Mouse (Mus musculus) stomach, embryonic 15.5 days (tissue): ENCODE measurements around the gene Hyal1. TPM values are rescaled to one million over a fixed set of nuclear protein-coding genes. Genes with fewer than 3 reads are reported as not detected.
A peak's percentile ranks its signal among the peaks of the same experiment; 100 is the strongest.
"Not testable (repeated sequence)": the region's sequence is repeated elsewhere in the genome, so short reads cannot be mapped to it uniquely, and the experiment has no call there.

Source experiments
- ATAC-seq: fragments of 200-750 bp; cut with Nextera tagmentation; 2 replicates; pipeline ENCODE4 v1.8.0; 2017; ENCODE audit warnings: low read depth, moderate number of reproducible peaks, moderate TSS enrichment; ENCODE audit not compliant: insufficient read depth, low FRiP score
- H3K27ac ChIP-seq: fragments of 300-500 bp; sonication (generic); 2 replicates; pipeline ENCODE4 v1.5.1; 2015; ENCODE audit warnings: mild to moderate bottlenecking, inconsistent platforms
- H3K27me3 ChIP-seq: fragments of 300-500 bp; sonication (generic); replicated peaks from 2 replicates; pipeline ENCODE4 v1.6.1; 2015; ENCODE audit warnings: inconsistent platforms
- H3K36me3 ChIP-seq: fragments of 300-500 bp; sonication (generic); 2 replicates; pipeline ENCODE4 v1.6.1; 2015; ENCODE audit warnings: inconsistent platforms
- H3K4me1 ChIP-seq: fragments of 300-500 bp; sonication (generic); 2 replicates; pipeline ENCODE4 v1.6.1; 2015; ENCODE audit warnings: inconsistent platforms
- H3K4me2 ChIP-seq: fragments of 300-500 bp; sonication (generic); 2 replicates; pipeline ENCODE4 v1.6.1; 2015; ENCODE audit warnings: mild to moderate bottlenecking, inconsistent platforms
- H3K4me3 ChIP-seq: fragments of 300-500 bp; sonication (generic); replicated peaks from 2 replicates; pipeline ENCODE4 v1.5.1; 2015; ENCODE audit warnings: inconsistent platforms
- H3K9ac ChIP-seq: fragments of 300-500 bp; sonication (generic); 2 replicates; pipeline ENCODE4 v1.6.1; 2015; ENCODE audit warnings: inconsistent platforms
- H3K9me3 ChIP-seq: fragments of 300-500 bp; sonication (generic); 2 replicates; pipeline ENCODE4 v1.6.1; 2016; ENCODE audit warnings: inconsistent platforms
- WGBS: fragments of 180-500 bp; shearing (Covaris S2); methylation state at CpG from one replicate; pipeline ENCODE4 v1.1.7; 2015; 5-methylcytosine and 5-hydroxymethylcytosine counted together
- polyA plus RNA-seq: library from polyadenylated mRNA; unstranded; fragments of >200 nt; fragmentation: Nextera tagmentation; extraction: Ambion mirVana; gene quantifications from 2 replicates; pipeline ENCODE4 v1.2.1, GENCODE M21; 2015

The Hyal1 gene
- polyA plus RNA-seq, 1 experiment from 2014 or later, result 10.8 TPM

- peak overlapping the region; percentile 95 for H3K4me2 ChIP-seq
- H3K9me3 ChIP-seq, result no peaks in the 10 kb centered on the region
- WGBS, result 15% methylated on average over 8 of the region's 8 CpGs
- no peak for ATAC-seq
- H3K27me3 ChIP-seq, result no peaks in the 10 kb centered on the region
- H3K9ac ChIP-seq, result peak overlapping the region; percentile 57
- peak overlapping the region; percentile 55 for H3K4me3 ChIP-seq
- H3K36me3 ChIP-seq, result no peaks in the 10 kb centered on the region
- H3K4me1 ChIP-seq, result peaks cover 61% of the 10 kb centered on the region
- peak overlapping the region; percentile 82 for H3K27ac ChIP-seq
Observed at GRCm38 (mm10) chr9:107551890-107552355, 24.8 kb upstream of the Hyal1 start.

- no peaks in the 10 kb centered on the region for H3K9me3 ChIP-seq
- peaks cover 5% of the 10 kb centered on the region for H3K36me3 ChIP-seq
- ATAC-seq, result no peak
- WGBS, result 76% methylated on average over 5 of the region's 5 CpGs
- H3K4me1 ChIP-seq, result peaks cover 57% of the 10 kb centered on the region
- no peaks in the 10 kb centered on the region for H3K27me3 ChIP-seq
- H3K4me2 ChIP-seq, result peak overlapping the region; percentile 95
- H3K9ac ChIP-seq, result no peak overlapping the region
- H3K27ac ChIP-seq, result peak overlapping the region; percentile 82; the same call in 1 of the 2 replicates
- H3K4me3 ChIP-seq, result peak overlapping the region; percentile 55
Observed at GRCm38 (mm10) chr9:107552690-107553393, 23.9 kb upstream of the Hyal1 start.

- Histone ChIP-seq H3K36me3 (peaks cover 14% of the 10 kb centered on the region), H3K4me3 (peak overlapping the region; percentile 63), H3K4me1 (peaks cover 57% of the 10 kb centered on the region), H3K4me2 (peak overlapping the region; percentile 95), H3K9me3 (no peaks in the 10 kb centered on the region), H3K27ac (peak overlapping the region; percentile 82), H3K9ac (peak overlapping the region; percentile 42; the same call in 1 of the 2 replicates), H3K27me3 (no peaks in the 10 kb centered on the region)
- 6% methylated on average over 37 of the region's 37 CpGs for WGBS
- ATAC-seq, result peak; percentile 20
Observed at GRCm38 (mm10) chr9:107553541-107554318, 23.0 kb upstream of the Hyal1 start.

GRCm38 (mm10) chr9:107554319-107554825 is 22.4 kb upstream of the Hyal1 start:
- Histone ChIP-seq H3K27ac (peak overlapping the region; percentile 94), H3K4me1 (peaks cover 57% of the 10 kb centered on the region), H3K4me3 (peak overlapping the region; percentile 63), H3K27me3 (no peaks in the 10 kb centered on the region), H3K36me3 (peaks cover 20% of the 10 kb centered on the region), H3K9me3 (no peaks in the 10 kb centered on the region), H3K4me2 (peak overlapping the region; percentile 95), H3K9ac (peak overlapping the region; percentile 79)
- under 1% methylated on average over 53 of the region's 53 CpGs for WGBS
- peak; percentile 88 for ATAC-seq

GRCm38 (mm10) chr9:107555031-107555457 is 21.7 kb upstream of the Hyal1 start:
- Histone ChIP-seq H3K9ac (peak overlapping the region; percentile 79), H3K4me1 (peaks cover 55% of the 10 kb centered on the region), H3K36me3 (peaks cover 27% of the 10 kb centered on the region), H3K4me3 (peak overlapping the region; percentile 63), H3K4me2 (peak overlapping the region; percentile 72), H3K9me3 (no peaks in the 10 kb centered on the region), H3K27ac (peak overlapping the region; percentile 94), H3K27me3 (no peaks in the 10 kb centered on the region)
- 0% methylated on average over 23 of the region's 23 CpGs for whole genome bisulfite sequencing
- peak; percentile 7 for ATAC-seq

GRCm38 (mm10) chr9:107555701-107556100 is 21.0 kb upstream of the Hyal1 start:
- Histone ChIP-seq H3K9me3 (no peaks in the 10 kb centered on the region), H3K9ac (peak overlapping the region; percentile 79), H3K27me3 (no peaks in the 10 kb centered on the region), H3K27ac (peak overlapping the region; percentile 94), H3K4me1 (peaks cover 48% of the 10 kb centered on the region), H3K4me3 (peak overlapping the region; percentile 63), H3K4me2 (peak overlapping the region; percentile 72), H3K36me3 (peaks cover 33% of the 10 kb centered on the region)
- WGBS, result 41% methylated on average over 2 of the region's 2 CpGs
- no peak for ATAC-seq

- peaks cover 42% of the 10 kb centered on the region for H3K4me1 ChIP-seq
- WGBS, result 66% methylated on average over 3 of the region's 3 CpGs
- H3K36me3 ChIP-seq, result peaks cover 40% of the 10 kb centered on the region
- H3K9ac ChIP-seq, result no peak overlapping the region
- H3K27ac ChIP-seq, result peak overlapping the region; percentile 41; the same call in 1 of the 2 replicates
- peak overlapping the region; percentile 63 for H3K4me3 ChIP-seq
- H3K9me3 ChIP-seq, result no peaks in the 10 kb centered on the region
- H3K4me2 ChIP-seq, result peak overlapping the region; percentile 72
- H3K27me3 ChIP-seq, result no peaks in the 10 kb centered on the region
- no peak for ATAC-seq
Observed at GRCm38 (mm10) chr9:107556346-107556745, 20.4 kb upstream of the Hyal1 start.

GRCm38 (mm10) chr9:107563029-107563581 is 13.6 kb upstream of the Hyal1 start, which contains the start of gene Tusc2:
TSS of gene Tusc2 (plus strand) at chr9:107563255.
- H3K4me2 ChIP-seq, result peak within 1 kb of the TSS; percentile 78
- peaks cover 49% of the 10 kb centered on the region for H3K36me3 ChIP-seq
- no peaks in the 10 kb centered on the region for H3K9me3 ChIP-seq
- H3K27me3 ChIP-seq, result no peaks in the 10 kb centered on the region
- H3K27ac ChIP-seq, result peak within 1 kb of the TSS; percentile 46; the same call in 1 of the 2 replicates
- WGBS, result 0% methylated on average over 46 of the region's 46 CpGs
- peak within 1 kb of the TSS; percentile 58 for H3K9ac ChIP-seq
- peak; percentile 94 for ATAC-seq
- H3K4me3 ChIP-seq, result peak within 1 kb of the TSS; percentile 73
- H3K4me1 ChIP-seq, result peaks cover 34% of the 10 kb centered on the region

- H3K27ac ChIP-seq, result peak overlapping the region; percentile 91
- H3K4me1 ChIP-seq, result peaks cover 46% of the 10 kb centered on the region
- not testable (repeated sequence) for H3K9me3 ChIP-seq, ATAC-seq, H3K9ac ChIP-seq, H3K27me3 ChIP-seq, H3K4me3 ChIP-seq
- peaks cover 25% of the 10 kb centered on the region for H3K36me3 ChIP-seq
- H3K4me2 ChIP-seq, result peak overlapping the region; percentile 21
- 51% methylated on average over 5 of the region's 5 CpGs for WGBS
Observed at GRCm38 (mm10) chr9:107565556-107565955, 11.2 kb upstream of the Hyal1 start.

- Histone ChIP-seq H3K27ac (peak overlapping the region; percentile 91), H3K9ac (no peak overlapping the region), H3K4me3 (no peak overlapping the region), H3K27me3 (no peaks in the 10 kb centered on the region), H3K4me2 (peak overlapping the region; percentile 9; the same call in 1 of the 2 replicates), H3K4me1 (peaks cover 52% of the 10 kb centered on the region), H3K36me3 (peaks cover 19% of the 10 kb centered on the region), H3K9me3 (no peaks in the 10 kb centered on the region)
- WGBS, result 49% methylated on average over 15 of the region's 15 CpGs
- ATAC-seq, result no peak
Observed at GRCm38 (mm10) chr9:107566041-107566709, 10.6 kb upstream of the Hyal1 start.

GRCm38 (mm10) chr9:107566855-107567254 is 9.9 kb upstream of the Hyal1 start:
- no peak overlapping the region for H3K4me3 ChIP-seq
- no peak for ATAC-seq
- no peak overlapping the region for H3K9ac ChIP-seq
- peak overlapping the region; percentile 91 for H3K27ac ChIP-seq
- H3K4me1 ChIP-seq, result peaks cover 57% of the 10 kb centered on the region
- H3K9me3 ChIP-seq, result no peaks in the 10 kb centered on the region
- peak overlapping the region; percentile 74 for H3K4me2 ChIP-seq
- H3K36me3 ChIP-seq, result peaks cover 17% of the 10 kb centered on the region
- 50% methylated on average over 3 of the region's 3 CpGs for WGBS
- no peaks in the 10 kb centered on the region for H3K27me3 ChIP-seq
